Mouse (Mus musculus) C2C12 (cell line): ENCODE results near the gene Zdhhc23.

ENCODE experiments used
- CTCF ChIP-seq: IDR thresholded peaks from one replicate; pipeline ENCODE4 v1.5.1; 2011; ENCODE audit not compliant: control insufficient read depth, insufficient read depth, insufficient read length
- MYOG ChIP-seq: IDR thresholded peaks from one replicate; pipeline ENCODE4 v1.6.1; 2011; ENCODE audit not compliant: control insufficient read depth, insufficient read length; ENCODE audit errors: extremely low read depth

GRCm38 (mm10) chr16:43925001-43925558, 54.5 kb downstream of the Zdhhc23 start:
- no peak for TF ChIP-seq CTCF
- TF ChIP-seq MYOG = no peak
